In genomic region chr6:84407773-84408172, GRCm38 (mm10) we compare ENCODE assay signal across 8 mouse cellular contexts.
DNase-seq lines count a peak whose midpoint lies in the region; ATAC-seq and TF ChIP-seq lines count a peak whose summit lies in the region.

No protein-coding gene starts in this region.

- H3K9ac ChIP-seq in forebrain, embryonic 12.5 days = no peak overlapping the region
- H3K9ac ChIP-seq in limb, embryonic 11.5 days (ENCODE audit: low read length) = no peak overlapping the region
- H3K9ac ChIP-seq in neural tube, embryonic 12.5 days = no peak overlapping the region

- no peaks in the 10 kb centered on the region for H3K4me1 ChIP-seq in spleen, adult 2 months (ENCODE audit: control insufficient read depth, insufficient read depth, insufficient read length)
- H3K4me1 ChIP-seq in forebrain, embryonic 12.5 days = no peaks in the 10 kb centered on the region
- H3K4me1 ChIP-seq in limb, embryonic 11.5 days (ENCODE audit: control insufficient read depth, insufficient read depth, low read length) = peaks cover 8% of the 10 kb centered on the region
- no peaks in the 10 kb centered on the region for H3K4me1 ChIP-seq in neural tube, embryonic 12.5 days

- H3K27ac ChIP-seq in spleen, adult 2 months (ENCODE audit: insufficient read depth, low read length) = no peak overlapping the region
- H3K27ac ChIP-seq in forebrain, embryonic 12.5 days = no peak overlapping the region
- H3K27ac ChIP-seq in limb, embryonic 11.5 days (replicated peaks; ENCODE audit: low read depth, low read length) = no peak overlapping the region
- no peak overlapping the region for H3K27ac ChIP-seq in neural tube, embryonic 12.5 days

- peak; percentile 39; the same call in 1 of the 2 replicates for TF ChIP-seq CTCF in spleen, adult 2 months (IDR thresholded peaks at IDR 0.05; ENCODE audit: extremely low read depth, insufficient read depth, insufficient read length, insufficient replicate concordance)

- TF ChIP-seq POLR2A in spleen, adult 2 months (IDR thresholded peaks at IDR 0.05; ENCODE audit: low read depth, low read length) = no peak

- peak; percentile 71 for ATAC-seq in forebrain, embryonic 12.5 days (ENCODE audit: low FRiP score)
- 0 out of 2 replicates have a peak, but pooled peaks have one; percentile 55 for ATAC-seq in limb, embryonic 11.5 days (ENCODE audit: insufficient number of reproducible peaks, low FRiP score, low TSS enrichment, low read depth)
- peak; percentile 48; the same call in 1 of the 2 replicates for ATAC-seq in neural tube, embryonic 12.5 days (ENCODE audit: low FRiP score, low read depth)

- no peak for DNase-seq in spleen, adult 2 months (ENCODE audit: low read depth in 1 of 2, low spot score in 2 of 2)
- no peak for DNase-seq in spleen, adult 12 weeks (ENCODE audit: low spot score)
- peak; percentile 12 for DNase-seq in brain, embryonic 18.5 days (ENCODE audit: low read depth, low spot score)
- peak; percentile 55 for DNase-seq in kidney, adult 9 months
- peak; percentile 86 for DNase-seq in limb, embryonic 11.5 days (ENCODE audit: low spot score)
- peak; percentile 26 to 39 for DNase-seq in thymus, postnatal 36 days

- no peaks in the 10 kb centered on the region for H3K36me3 ChIP-seq in spleen, adult 2 months (ENCODE audit: control insufficient read depth, insufficient read depth, low read length)
- H3K36me3 ChIP-seq in forebrain, embryonic 12.5 days (replicated peaks) = no peaks in the 10 kb centered on the region
- no peaks in the 10 kb centered on the region for H3K36me3 ChIP-seq in limb, embryonic 11.5 days (ENCODE audit: control insufficient read depth, insufficient read depth, low read length)
- no peaks in the 10 kb centered on the region for H3K36me3 ChIP-seq in neural tube, embryonic 12.5 days

- no peaks in the 10 kb centered on the region for H3K27me3 ChIP-seq in spleen, adult 2 months (ENCODE audit: control insufficient read depth, insufficient read depth, low read length)
- H3K27me3 ChIP-seq in forebrain, embryonic 12.5 days = peaks cover 3% of the 10 kb centered on the region; the same call in 1 of the 2 replicates
- H3K27me3 ChIP-seq in limb, embryonic 11.5 days (ENCODE audit: control insufficient read depth, insufficient read depth, low read length) = no peaks in the 10 kb centered on the region
- no peaks in the 10 kb centered on the region; the same call in 1 of the 2 replicates for H3K27me3 ChIP-seq in neural tube, embryonic 12.5 days (replicated peaks)

- H3K9me3 ChIP-seq in forebrain, embryonic 12.5 days = no peaks in the 10 kb centered on the region
- no peaks in the 10 kb centered on the region for H3K9me3 ChIP-seq in limb, embryonic 11.5 days (ENCODE audit: control insufficient read depth, low read length)
- H3K9me3 ChIP-seq in neural tube, embryonic 12.5 days = no peaks in the 10 kb centered on the region

- 10% methylated on average over 6 of the region's 6 CpGs for WGBS in spleen, adult 2 months
- 12% methylated on average over 6 of the region's 6 CpGs for WGBS in forebrain, embryonic 12.5 days
- 10% methylated on average over 6 of the region's 6 CpGs for WGBS in limb, embryonic 11.5 days
- 15% methylated on average over 6 of the region's 6 CpGs for WGBS in neural tube, embryonic 12.5 days

- no peak overlapping the region for H3K4me2 ChIP-seq in forebrain, embryonic 12.5 days
- H3K4me2 ChIP-seq in limb, embryonic 11.5 days (ENCODE audit: low read depth, severe bottlenecking) = no peak overlapping the region
- no peak overlapping the region for H3K4me2 ChIP-seq in neural tube, embryonic 12.5 days (replicated peaks)

- H3K4me3 ChIP-seq in spleen, adult 2 months (ENCODE audit: extremely low read depth, insufficient read depth, insufficient read length) = no peak overlapping the region
- no peak overlapping the region for H3K4me3 ChIP-seq in forebrain, embryonic 12.5 days (replicated peaks)
- H3K4me3 ChIP-seq in limb, embryonic 11.5 days (ENCODE audit: low read depth, low read length) = no peak overlapping the region
- H3K4me3 ChIP-seq in neural tube, embryonic 12.5 days = no peak overlapping the region

Comparison
In these comparisons a context has a peak if more than half of its experiments do, and no peak if none do; other contexts are left out.
1. DNase-seq: peak in brain, embryonic 18.5 days (single experiment), kidney, adult 9 months (single experiment), limb, embryonic 11.5 days (single experiment) and thymus, postnatal 36 days (2 of 2); none in spleen, adult 2 months (0 of 2) and spleen, adult 12 weeks (single experiment).
2. Peak in every context shown above with its lines, with median percentiles within 50 percentile points of each other: ATAC-seq.